Mouse (Mus musculus): Measurements from ENCODE around the gene Heatr5a.

GRCm38 (mm10) chr12:52012159-52012558, 41.0 kb upstream of the Heatr5a start:
- TF ChIP-seq CTCF (IDR thresholded peaks at IDR 0.05; ENCODE audit: extremely low read depth, insufficient read depth, low read length) (no peak), POLR2A (IDR thresholded peaks at IDR 0.05; ENCODE audit: extremely low read depth, insufficient read depth, low read length) (no peak)
